Mouse (Mus musculus): Measurements from ENCODE around the gene Sh3rf3. TPM values are rescaled to one million over a fixed set of nuclear protein-coding genes. Genes with fewer than 3 reads are reported as not detected.

Gene Sh3rf3
- polyA plus RNA-seq, 1 experiment from 2014 or later, result 3.2 TPM

- H3K9ac ChIP-seq, result no peak overlapping the region
- 0 out of 2 replicates have a peak, but pooled peaks cover 4% of the 10 kb centered on the region for H3K9me3 ChIP-seq
- peaks cover 6% of the 10 kb centered on the region for H3K4me1 ChIP-seq (replicated peaks)
- no peaks in the 10 kb centered on the region for H3K27me3 ChIP-seq
- WGBS, result 57% methylated on average over 16 of the region's 16 CpGs
- no peak for ATAC-seq (ENCODE audit: low FRiP score)
- no peak overlapping the region for H3K4me3 ChIP-seq
- no peaks in the 10 kb centered on the region for H3K36me3 ChIP-seq
- no peak overlapping the region for H3K27ac ChIP-seq
- H3K4me2 ChIP-seq, result no peak overlapping the region
Measured at GRCm38 (mm10) chr10:58890671-58891439, 77.7 kb downstream of the Sh3rf3 start.

GRCm38 (mm10) chr10:58895431-58895830 is 82.3 kb downstream of the Sh3rf3 start:
- H3K4me1 ChIP-seq (replicated peaks), result peaks cover 6% of the 10 kb centered on the region
- H3K36me3 ChIP-seq, result no peaks in the 10 kb centered on the region
- no peaks in the 10 kb centered on the region for H3K27me3 ChIP-seq
- H3K9me3 ChIP-seq, result no peaks in the 10 kb centered on the region
- no peak overlapping the region for H3K4me2 ChIP-seq
- no peak overlapping the region for H3K27ac ChIP-seq
- 92% methylated on average over 5 of the region's 5 CpGs for WGBS
- no peak overlapping the region for H3K4me3 ChIP-seq
- no peak overlapping the region for H3K9ac ChIP-seq
- no peak for ATAC-seq (ENCODE audit: low FRiP score)

- no peak overlapping the region for H3K4me3 ChIP-seq
- H3K9me3 ChIP-seq, result no peaks in the 10 kb centered on the region
- ATAC-seq (ENCODE audit: low FRiP score), result no peak
- no peak overlapping the region for H3K27ac ChIP-seq
- H3K27me3 ChIP-seq, result no peaks in the 10 kb centered on the region
- H3K4me2 ChIP-seq, result no peak overlapping the region
- no peaks in the 10 kb centered on the region for H3K36me3 ChIP-seq
- no peaks in the 10 kb centered on the region for H3K4me1 ChIP-seq (replicated peaks)
- no peak overlapping the region for H3K9ac ChIP-seq
- 74% methylated on average over 3 of the region's 3 CpGs for WGBS
Measured at GRCm38 (mm10) chr10:58897009-58897543, 83.9 kb downstream of the Sh3rf3 start.

- 29% methylated on average over 6 of the region's 6 CpGs for WGBS
- no peaks in the 10 kb centered on the region for H3K9me3 ChIP-seq
- ATAC-seq (ENCODE audit: low FRiP score), result no peak
Measured at GRCm38 (mm10) chr10:58905253-58905652, 92.1 kb downstream of the Sh3rf3 start.

GRCm38 (mm10) chr10:58907001-58907443 is 93.9 kb downstream of the Sh3rf3 start:
- WGBS, result 47% methylated on average over 5 of the region's 5 CpGs

More at GRCm38 (mm10) chr10:58905253-58905652, 92.1 kb downstream of the Sh3rf3 start:
- H3K27me3 ChIP-seq, result no peaks in the 10 kb centered on the region
- H3K4me3 ChIP-seq, result no peak overlapping the region
- no peak overlapping the region for H3K27ac ChIP-seq
- no peaks in the 10 kb centered on the region for H3K36me3 ChIP-seq
- H3K4me2 ChIP-seq, result no peak overlapping the region
- no peak overlapping the region for H3K9ac ChIP-seq
- peaks cover 6% of the 10 kb centered on the region; the same call in 1 of the 2 replicates for H3K4me1 ChIP-seq (replicated peaks)

GRCm38 (mm10) chr10:58908451-58908850 is 95.3 kb downstream of the Sh3rf3 start:
- no peak overlapping the region for H3K4me3 ChIP-seq
- H3K36me3 ChIP-seq, result no peaks in the 10 kb centered on the region
- no peak for ATAC-seq (ENCODE audit: low FRiP score)
- no peak overlapping the region for H3K9ac ChIP-seq
- 85% methylated on average over 8 of the region's 8 CpGs for WGBS
- peaks cover 6% of the 10 kb centered on the region; the same call in 1 of the 2 replicates for H3K4me1 ChIP-seq (replicated peaks)
- no peaks in the 10 kb centered on the region for H3K27me3 ChIP-seq
- H3K9me3 ChIP-seq, result no peaks in the 10 kb centered on the region
- H3K4me2 ChIP-seq, result no peak overlapping the region
- no peak overlapping the region for H3K27ac ChIP-seq

More at GRCm38 (mm10) chr10:58907001-58907443, 93.9 kb downstream of the Sh3rf3 start:
- 0 out of 2 replicates have a peak, but pooled peaks have one; percentile 52 for ATAC-seq (ENCODE audit: low FRiP score)
- no peak overlapping the region for H3K4me3 ChIP-seq
- H3K36me3 ChIP-seq, result no peaks in the 10 kb centered on the region
- no peaks in the 10 kb centered on the region for H3K9me3 ChIP-seq
- no peak overlapping the region for H3K4me2 ChIP-seq
- no peaks in the 10 kb centered on the region for H3K27me3 ChIP-seq
- H3K9ac ChIP-seq, result no peak overlapping the region
- H3K4me1 ChIP-seq (replicated peaks), result peaks cover 6% of the 10 kb centered on the region; the same call in 1 of the 2 replicates
- H3K27ac ChIP-seq, result no peak overlapping the region

GRCm38 (mm10) chr10:58915301-58916245 is 102.4 kb downstream of the Sh3rf3 start:
- WGBS, result 88% methylated on average over 8 of the region's 8 CpGs
- no peak overlapping the region for H3K4me2 ChIP-seq
- H3K4me1 ChIP-seq (replicated peaks), result no peaks in the 10 kb centered on the region
- H3K27ac ChIP-seq, result no peak overlapping the region
- no peak overlapping the region for H3K9ac ChIP-seq
- no peaks in the 10 kb centered on the region for H3K27me3 ChIP-seq
- no peak for ATAC-seq (ENCODE audit: low FRiP score)
- H3K36me3 ChIP-seq, result no peaks in the 10 kb centered on the region
- no peaks in the 10 kb centered on the region for H3K9me3 ChIP-seq
- H3K4me3 ChIP-seq, result no peak overlapping the region

GRCm38 (mm10) chr10:58921643-58922188 is 108.6 kb downstream of the Sh3rf3 start:
- ATAC-seq (ENCODE audit: low FRiP score), result no peak
- H3K36me3 ChIP-seq, result no peaks in the 10 kb centered on the region
- H3K9ac ChIP-seq, result no peak overlapping the region
- H3K4me2 ChIP-seq, result no peak overlapping the region
- no peaks in the 10 kb centered on the region for H3K9me3 ChIP-seq
- WGBS, result 93% methylated on average over 8 of the region's 8 CpGs
- no peak overlapping the region for H3K4me3 ChIP-seq
- H3K4me1 ChIP-seq (replicated peaks), result no peaks in the 10 kb centered on the region
- no peak overlapping the region for H3K27ac ChIP-seq
- H3K27me3 ChIP-seq, result no peaks in the 10 kb centered on the region

GRCm38 (mm10) chr10:58922216-58922829 is 109.2 kb downstream of the Sh3rf3 start:
- Histone ChIP-seq H3K9ac (no peak overlapping the region), H3K27ac (no peak overlapping the region), H3K9me3 (no peaks in the 10 kb centered on the region), H3K4me2 (no peak overlapping the region), H3K27me3 (no peaks in the 10 kb centered on the region), H3K4me3 (no peak overlapping the region), H3K4me1 (replicated peaks) (no peaks in the 10 kb centered on the region), H3K36me3 (no peaks in the 10 kb centered on the region)
- 88% methylated on average over 6 of the region's 6 CpGs for WGBS
- ATAC-seq (ENCODE audit: low FRiP score), result no peak

GRCm38 (mm10) chr10:58922993-58923392 is 109.8 kb downstream of the Sh3rf3 start:
- Histone ChIP-seq H3K4me2 (no peak overlapping the region), H3K36me3 (no peaks in the 10 kb centered on the region), H3K4me1 (replicated peaks) (no peaks in the 10 kb centered on the region), H3K9me3 (no peaks in the 10 kb centered on the region), H3K27me3 (no peaks in the 10 kb centered on the region), H3K27ac (no peak overlapping the region), H3K4me3 (no peak overlapping the region), H3K9ac (no peak overlapping the region)
- no peak for ATAC-seq (ENCODE audit: low FRiP score)
- WGBS, result 95% methylated on average over 2 of the region's 2 CpGs

- no peak overlapping the region for H3K4me3 ChIP-seq
- H3K4me1 ChIP-seq (replicated peaks), result peaks cover 14% of the 10 kb centered on the region
- H3K27me3 ChIP-seq, result no peaks in the 10 kb centered on the region
- ATAC-seq (ENCODE audit: low FRiP score), result no peak
- H3K4me2 ChIP-seq, result no peak overlapping the region
- H3K9me3 ChIP-seq, result no peaks in the 10 kb centered on the region
- no peak overlapping the region for H3K27ac ChIP-seq
- H3K9ac ChIP-seq, result no peak overlapping the region
- 81% methylated on average over 5 of the region's 5 CpGs for WGBS
- no peaks in the 10 kb centered on the region for H3K36me3 ChIP-seq
Measured at GRCm38 (mm10) chr10:58926578-58926977, 113.4 kb downstream of the Sh3rf3 start.

Measured in hindbrain, embryonic 13.5 days (tissue).